Mouse (Mus musculus) small intestine, adult 2 months (tissue): Measurements from ENCODE around the gene Hspa12a. TPM values are rescaled to one million over a fixed set of nuclear protein-coding genes. Genes with fewer than 3 reads are reported as not detected.

Experiments
- H3K27ac ChIP-seq: fragments of 200-500 bp; 2 replicates; pipeline ENCODE4 v1.5.1; 2012; ENCODE audit warnings: low read depth, low read length, control low read depth, inconsistent platforms; ENCODE audit not compliant: insufficient read depth
- H3K27me3 ChIP-seq: fragments of 200-500 bp; 2 replicates; pipeline ENCODE4 v1.6.1; 2012; ENCODE audit warnings: mild to moderate bottlenecking, moderate library complexity, low read length, inconsistent platforms; ENCODE audit not compliant: control insufficient read depth, insufficient read depth
- H3K36me3 ChIP-seq: fragments of 200-500 bp; 2 replicates; pipeline ENCODE4 v1.6.1; 2012; ENCODE audit warnings: mild to moderate bottlenecking, low read length, control low read depth, inconsistent platforms; ENCODE audit not compliant: control insufficient read depth, insufficient read depth
- H3K4me1 ChIP-seq: fragments of 200-500 bp; 2 replicates; pipeline ENCODE4 v1.6.1; 2012; ENCODE audit warnings: low read length, inconsistent platforms, mixed read lengths; ENCODE audit not compliant: control insufficient read depth, insufficient read depth, insufficient read length
- H3K4me3 ChIP-seq: fragments of 200-500 bp; 2 replicates; pipeline ENCODE4 v1.5.1; 2012; ENCODE audit warnings: low read depth, mild to moderate bottlenecking, control low read depth, inconsistent platforms, low read length, moderate library complexity
- CTCF ChIP-seq: fragments of 200-500 bp; IDR thresholded peaks from 2 replicates; pipeline ENCODE4 v1.5.1; 2012; ENCODE audit warnings: low read depth, mild to moderate bottlenecking, control low read depth, inconsistent platforms, low read length, moderate library complexity, mixed read lengths; ENCODE audit not compliant: insufficient replicate concordance, insufficient read length; ENCODE audit errors: extremely low read depth
- POLR2A ChIP-seq: fragments of 200-500 bp; IDR thresholded peaks from 2 replicates; pipeline ENCODE4 v1.6.1; 2012; ENCODE audit warnings: low read depth, mild to moderate bottlenecking, control low read depth, inconsistent platforms, low read length, moderate library complexity
- WGBS: fragments of 180-500 bp; shearing (Covaris S2); methylation state at CpG from one replicate; pipeline ENCODE4 v1.1.7; 2018; 5-methylcytosine and 5-hydroxymethylcytosine counted together
- polyA plus RNA-seq: library from polyadenylated mRNA; depleted of rRNA; stranded (reverse); fragments of >200 nt; gene quantifications from 2 replicates; pipeline ENCODE4 v1.2.3, GENCODE M21; 2012

The Hspa12a gene
- polyA plus RNA-seq, 1 experiment, result 16.7 TPM

DNA sequence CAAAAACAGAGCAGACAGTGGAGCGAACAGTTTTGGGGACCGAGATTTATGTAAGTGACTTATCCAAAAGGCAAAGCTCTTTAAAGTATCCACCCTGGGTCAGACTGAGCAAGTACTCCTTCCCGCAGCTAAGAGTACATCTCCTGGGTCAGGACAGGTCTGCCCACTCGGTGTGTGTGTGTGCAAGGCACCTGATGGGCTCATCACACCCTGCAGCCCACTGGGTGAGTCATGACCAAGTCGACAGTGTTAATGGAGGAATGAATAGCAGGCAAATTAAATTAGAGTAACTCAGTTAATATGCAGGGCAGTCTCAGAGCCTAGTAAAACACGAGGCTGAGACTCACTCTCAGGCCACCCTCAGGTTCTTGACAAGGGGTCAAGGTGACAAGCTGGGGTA is 134.6 kb downstream of the Hspa12a start:
- Histone ChIP-seq H3K4me1 (no peaks in the 10 kb centered on the region), H3K36me3 (no peaks in the 10 kb centered on the region), H3K4me3 (no peak overlapping the region), H3K27ac (no peak overlapping the region), H3K27me3 (no peaks in the 10 kb centered on the region)
- TF ChIP-seq CTCF, result no peak
- no peak for TF ChIP-seq POLR2A
- 83% methylated on average over 6 of the region's 6 CpGs for WGBS

GRCm38 (mm10) chr19:58806364-58806763 is 137.1 kb downstream of the Hspa12a start:
- Histone ChIP-seq H3K27ac (no peak overlapping the region), H3K36me3 (no peaks in the 10 kb centered on the region; the same call in 1 of the 2 replicates), H3K4me3 (no peak overlapping the region), H3K27me3 (no peaks in the 10 kb centered on the region), H3K4me1 (no peaks in the 10 kb centered on the region)
- 4% methylated on average over 3 of the region's 3 CpGs for WGBS
- TF ChIP-seq CTCF (peak; percentile 73; the same call in 1 of the 2 replicates), POLR2A (no peak)

GRCm38 (mm10) chr19:58805191-58805779 is 138.2 kb downstream of the Hspa12a start:
- WGBS, result 87% methylated on average over 9 of the region's 9 CpGs

DNA sequence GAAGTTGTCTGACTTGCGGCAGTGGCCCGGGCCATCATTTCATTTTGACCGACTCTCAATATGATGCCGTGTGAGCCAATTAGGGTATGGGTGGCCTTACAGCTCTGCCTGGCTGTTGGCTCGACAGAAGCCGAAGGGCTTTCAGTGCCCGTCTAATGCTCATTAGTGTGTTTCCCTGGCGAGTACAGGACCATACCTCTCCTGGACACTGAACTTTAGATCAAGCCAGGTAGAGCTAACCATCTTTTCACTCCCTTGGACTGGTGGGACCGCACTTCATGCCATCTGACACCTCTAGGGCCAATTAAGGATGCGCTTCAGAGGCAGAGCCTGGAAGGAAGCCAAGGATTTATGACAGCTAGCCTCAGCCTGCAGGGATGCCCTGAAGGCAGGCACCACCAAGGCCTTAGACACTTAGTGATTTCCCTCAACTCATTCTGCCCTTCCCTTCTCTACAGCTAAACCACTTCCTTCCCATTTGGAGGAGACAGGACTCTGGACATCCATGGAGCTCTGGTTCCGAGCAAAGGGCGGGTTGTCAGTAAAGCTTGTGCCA is 148.3 kb downstream of the Hspa12a start:
- no peak for TF ChIP-seq POLR2A
- no peak for TF ChIP-seq CTCF
- WGBS, result 59% methylated on average over 12 of the region's 12 CpGs
- Histone ChIP-seq H3K27me3 (no peaks in the 10 kb centered on the region), H3K4me3 (no peak overlapping the region), H3K36me3 (no peaks in the 10 kb centered on the region), H3K27ac (no peak overlapping the region), H3K4me1 (no peaks in the 10 kb centered on the region)

More at GRCm38 (mm10) chr19:58805191-58805779, 138.2 kb downstream of the Hspa12a start:
- no peaks in the 10 kb centered on the region for H3K27me3 ChIP-seq
- TF ChIP-seq CTCF, result no peak
- TF ChIP-seq POLR2A, result no peak
- no peak overlapping the region for H3K27ac ChIP-seq
- H3K4me1 ChIP-seq, result no peaks in the 10 kb centered on the region
- H3K4me3 ChIP-seq, result no peak overlapping the region
- no peaks in the 10 kb centered on the region; the same call in 1 of the 2 replicates for H3K36me3 ChIP-seq

DNA sequence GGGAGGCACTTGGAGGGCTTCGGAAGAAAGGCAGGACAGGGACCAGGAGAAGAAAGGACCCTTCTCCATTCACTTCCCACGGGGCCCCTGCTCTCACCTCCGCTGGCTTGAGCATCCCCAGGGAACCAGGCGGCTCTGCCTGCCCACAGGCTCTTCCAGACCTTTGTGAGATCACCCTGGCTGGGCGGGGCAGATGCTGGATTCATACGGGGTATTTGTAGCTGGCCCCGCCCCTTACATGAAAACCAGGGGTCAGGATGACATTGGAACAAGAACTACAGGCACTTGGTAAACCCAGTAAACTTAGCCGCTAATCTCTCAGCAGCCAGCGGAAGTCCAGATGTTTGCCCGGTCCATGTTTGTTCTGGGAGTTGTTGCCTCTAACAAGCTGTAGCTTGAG is 149.2 kb downstream of the Hspa12a start, which contains the start of gene 1700019N19Rik:
Gene 1700019N19Rik (minus strand): TSS at position 178 of the 400 bp plus-strand sequence.
- 29% methylated on average over 10 of the region's 10 CpGs for WGBS
- no peak within 1 kb of the TSS for H3K4me3 ChIP-seq
- no peak for TF ChIP-seq POLR2A
- TF ChIP-seq CTCF, result no peak
- H3K27me3 ChIP-seq, result no peaks in the 10 kb centered on the region
- no peaks in the 10 kb centered on the region for H3K36me3 ChIP-seq
- no peak within 1 kb of the TSS for H3K27ac ChIP-seq
- H3K4me1 ChIP-seq, result no peaks in the 10 kb centered on the region

DNA sequence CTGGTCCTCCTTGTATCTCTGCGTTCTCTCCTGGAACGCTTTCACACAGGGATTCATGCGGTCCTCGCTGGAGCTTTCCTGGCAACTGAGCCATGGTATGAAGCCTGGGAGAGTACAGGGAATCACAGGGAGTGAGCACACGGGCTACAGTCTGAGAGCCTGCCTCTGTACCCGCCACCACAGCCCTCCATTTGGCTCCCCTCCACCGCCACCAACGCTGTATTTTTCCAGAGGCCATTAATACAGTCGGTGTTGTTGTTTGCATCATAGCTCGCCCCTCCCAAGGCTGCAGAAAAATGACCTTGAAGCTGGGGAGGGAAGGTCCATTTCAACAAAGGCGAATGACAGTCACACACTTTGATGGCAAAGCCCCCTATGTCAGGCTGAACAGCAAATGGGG is 154.3 kb downstream of the Hspa12a start:
- Histone ChIP-seq H3K4me3 (no peak overlapping the region), H3K36me3 (no peaks in the 10 kb centered on the region), H3K27ac (no peak overlapping the region), H3K27me3 (no peaks in the 10 kb centered on the region), H3K4me1 (no peaks in the 10 kb centered on the region)
- TF ChIP-seq CTCF, result no peak
- no peak for TF ChIP-seq POLR2A
- 75% methylated on average over 11 of the region's 11 CpGs for WGBS

DNA sequence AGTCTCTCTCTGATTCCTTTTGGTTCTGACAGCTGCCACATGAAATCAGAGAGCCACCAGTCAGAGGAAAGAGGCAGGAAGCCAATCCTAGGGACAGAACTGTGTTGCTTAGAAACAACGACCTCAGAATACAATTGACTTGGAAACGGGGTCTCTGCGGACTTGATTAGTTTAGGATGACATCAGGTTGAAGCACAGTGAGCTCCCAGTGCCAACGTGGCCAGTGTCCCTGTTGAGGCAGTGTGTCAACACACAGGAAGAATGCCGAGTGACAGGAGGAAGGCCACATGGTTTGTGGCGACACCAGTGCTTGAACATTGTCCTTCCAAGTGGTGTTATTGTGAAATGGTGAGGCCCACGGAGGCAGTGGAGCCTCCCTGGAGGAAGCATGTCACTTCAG is 159.5 kb downstream of the Hspa12a start:
- 61% methylated on average over 7 of the region's 7 CpGs for WGBS
- Histone ChIP-seq H3K4me1 (no peaks in the 10 kb centered on the region; the same call in 1 of the 2 replicates), H3K27ac (no peak overlapping the region), H3K4me3 (no peak overlapping the region), H3K36me3 (no peaks in the 10 kb centered on the region), H3K27me3 (no peaks in the 10 kb centered on the region)
- TF ChIP-seq CTCF (no peak), POLR2A (no peak)
